Mouse (Mus musculus): Measurements from ENCODE around the gene Abca13.
"Not testable (repeated sequence)": the region's sequence is repeated elsewhere in the genome, so short reads cannot be mapped to it uniquely, and the experiment has no call there.

Abca13 gene

DNA sequence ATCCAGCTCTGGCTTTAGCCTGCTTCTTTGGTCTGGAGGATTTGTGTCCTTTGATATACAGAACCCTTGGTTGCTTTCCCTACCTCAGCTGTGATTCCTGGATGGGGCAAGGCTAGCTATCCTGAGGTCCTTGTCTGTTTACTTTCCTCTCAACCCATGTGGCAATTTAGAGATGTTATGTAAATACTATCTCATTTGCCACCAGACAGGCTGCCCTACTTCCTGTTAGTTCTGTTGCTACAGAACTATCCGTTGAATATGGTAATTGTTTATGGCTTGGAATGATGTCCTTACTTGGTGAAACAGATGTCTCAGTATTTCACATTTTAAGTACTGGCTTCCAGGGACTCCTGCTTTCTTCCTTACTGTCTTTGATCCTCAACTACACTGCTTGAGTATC, 107.9 kb downstream of the Abca13 start:
- no peak for DNase-seq

DNA sequence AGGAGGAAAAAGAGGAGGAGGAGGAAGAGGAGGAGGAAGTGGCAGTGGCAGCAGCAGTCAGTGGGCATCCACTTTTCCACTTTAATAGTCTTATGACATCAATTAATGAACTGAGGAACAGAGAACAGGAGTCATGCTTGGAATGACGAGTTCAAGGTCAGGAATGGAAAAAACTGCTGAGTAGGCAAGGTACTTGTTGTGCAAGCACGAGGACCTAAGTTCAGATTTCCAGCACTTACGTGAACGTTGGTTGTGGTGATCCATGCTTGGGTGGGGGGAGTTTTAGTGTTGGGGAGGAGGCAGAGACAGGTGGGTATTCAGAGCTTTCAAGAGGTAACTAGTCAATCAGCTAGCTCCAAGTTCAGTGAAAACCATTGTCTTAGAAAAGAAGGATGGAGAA, 113.7 kb downstream of the Abca13 start:
- DNase-seq: no peak

DNA sequence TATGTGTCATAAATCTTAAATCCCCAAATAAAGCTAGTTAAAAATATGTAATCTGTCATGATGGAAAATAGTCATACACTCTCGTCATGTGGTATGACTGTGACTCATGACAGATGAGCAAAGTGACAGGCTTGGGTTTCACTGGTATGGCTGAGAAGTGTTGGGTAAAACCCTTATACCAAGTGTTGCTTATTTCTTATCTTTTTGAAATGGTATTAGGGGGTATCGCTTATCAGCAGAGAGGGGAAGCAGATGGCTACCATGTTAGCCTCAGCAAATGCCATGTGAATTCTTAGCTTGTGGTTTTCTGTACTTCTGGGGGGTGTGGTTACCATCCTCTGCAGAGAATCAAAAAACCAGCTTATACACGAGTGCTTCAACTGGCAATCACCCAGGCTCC, 124.8 kb downstream of the Abca13 start:
- DNase-seq: no peak

DNA sequence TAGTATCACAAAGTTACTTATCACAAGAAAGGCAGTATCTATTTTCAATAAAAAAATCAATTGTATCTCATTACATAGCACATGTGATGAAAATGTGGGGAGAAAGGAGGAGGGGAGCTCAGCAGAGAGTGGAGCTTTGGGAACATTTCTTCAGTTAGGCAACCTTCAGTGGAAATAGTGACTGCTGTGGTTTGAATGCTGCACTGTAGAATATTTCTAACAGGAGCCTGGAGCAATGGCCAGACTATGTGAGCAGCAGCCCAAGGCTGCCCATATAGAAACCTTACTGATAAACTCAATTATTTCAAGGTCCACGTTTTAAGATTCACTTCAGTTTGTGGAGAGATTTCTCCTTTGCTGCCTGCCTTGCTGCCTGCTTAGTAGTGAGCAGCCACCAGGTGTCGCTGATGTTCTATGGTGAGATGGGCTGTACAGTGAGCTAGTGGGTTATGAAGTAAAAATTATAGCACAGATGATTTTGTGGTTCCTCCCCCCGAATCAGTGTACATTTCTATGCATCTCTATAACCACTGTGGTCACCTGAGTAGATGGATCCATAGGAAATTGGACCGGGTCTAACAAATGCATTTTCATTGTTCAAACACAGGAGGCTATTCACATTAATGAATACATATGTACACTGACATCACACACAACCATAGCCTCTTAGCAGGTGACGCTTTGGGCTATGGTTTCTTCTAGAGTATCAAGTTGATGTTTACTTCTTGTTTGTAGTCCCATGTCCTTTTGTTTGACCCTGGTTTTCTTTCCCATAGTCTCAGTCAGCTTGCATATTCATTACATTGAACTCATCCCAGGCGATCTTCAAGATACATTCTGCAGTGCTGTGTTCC, 125.6 kb downstream of the Abca13 start:
- peak; percentile 62 to 74 for DNase-seq

DNA sequence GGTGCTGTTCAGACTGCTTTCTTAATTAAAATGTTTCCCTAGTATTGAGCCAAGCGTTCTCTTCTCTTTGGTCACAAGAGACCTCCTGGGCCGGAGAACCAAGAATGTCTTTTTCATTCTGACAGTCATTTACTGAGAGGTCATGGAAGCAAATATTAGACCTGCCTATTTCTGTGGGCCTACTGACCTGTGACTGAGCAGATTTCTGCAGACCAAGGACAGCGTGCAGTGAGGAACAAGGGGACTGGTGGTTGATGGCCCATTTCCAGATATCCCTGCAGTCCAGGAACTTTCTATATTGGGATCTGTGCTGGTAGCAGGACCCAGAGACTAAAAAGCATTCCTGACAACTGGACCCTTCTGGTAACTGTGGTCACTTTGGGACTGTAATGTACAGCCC, 146.4 kb downstream of the Abca13 start:
- no peak for DNase-seq

DNA sequence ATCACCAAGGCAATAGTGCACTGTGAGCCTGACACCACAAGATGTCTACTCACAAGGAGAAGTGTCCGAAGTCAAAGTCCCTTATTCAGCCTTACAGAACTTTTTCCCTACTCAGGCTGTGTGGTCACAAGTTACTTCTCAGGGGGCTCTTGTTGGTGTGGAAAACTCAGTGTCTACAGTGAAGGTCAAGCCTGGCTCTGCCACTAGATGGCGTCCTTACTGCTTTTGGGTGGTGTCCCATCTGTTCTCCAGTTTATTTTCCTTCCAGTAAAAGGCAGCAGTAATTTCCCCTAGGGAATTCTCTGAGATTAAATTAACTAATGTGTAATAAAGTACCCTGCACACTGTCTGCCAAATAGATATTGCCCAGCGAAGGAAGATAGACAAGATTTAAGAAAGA, 156.0 kb downstream of the Abca13 start:
- peak in 1 of 2 experiments; percentile 2 for DNase-seq

DNA sequence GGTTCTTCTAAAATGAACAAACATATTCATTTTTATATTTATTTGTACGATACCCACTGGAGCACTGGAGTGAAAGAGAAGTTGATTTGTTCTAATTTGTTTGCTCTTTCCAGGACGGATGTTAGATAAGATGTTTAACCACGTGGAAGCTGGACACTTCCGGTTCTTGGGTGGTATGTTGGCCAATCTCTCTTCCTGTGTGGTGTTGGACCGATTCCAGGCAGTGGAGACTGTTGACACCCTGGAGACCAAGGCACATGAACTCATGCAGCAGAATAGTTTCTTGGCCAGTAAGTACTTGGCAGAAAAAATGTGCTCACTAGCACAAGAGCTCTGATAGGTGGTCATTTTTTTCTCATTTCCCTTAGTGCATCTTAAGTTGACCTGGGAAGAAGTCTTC, 181.4 kb downstream of the Abca13 start:
- no peak for DNase-seq

DNA sequence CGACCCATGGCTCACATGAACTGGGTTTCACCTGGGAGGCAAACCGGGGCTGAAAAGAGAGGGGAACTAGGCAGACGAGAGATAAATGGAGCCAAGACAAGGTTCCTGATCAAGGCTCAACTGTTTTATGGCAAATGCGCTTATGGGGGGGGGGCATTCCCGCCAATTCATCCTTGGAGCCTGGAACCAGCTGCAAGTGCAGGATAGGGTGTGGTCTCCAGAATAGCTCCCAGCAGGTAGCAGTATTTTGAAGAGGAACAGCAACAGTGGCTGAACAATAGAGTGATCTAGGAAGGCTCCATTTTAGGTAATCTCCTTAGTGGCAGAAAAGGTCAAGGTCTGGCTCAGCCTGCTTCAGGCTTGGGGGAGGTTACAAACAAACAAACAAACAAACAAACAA, 182.7 kb downstream of the Abca13 start:
- DNase-seq: not testable (repeated sequence)

DNA sequence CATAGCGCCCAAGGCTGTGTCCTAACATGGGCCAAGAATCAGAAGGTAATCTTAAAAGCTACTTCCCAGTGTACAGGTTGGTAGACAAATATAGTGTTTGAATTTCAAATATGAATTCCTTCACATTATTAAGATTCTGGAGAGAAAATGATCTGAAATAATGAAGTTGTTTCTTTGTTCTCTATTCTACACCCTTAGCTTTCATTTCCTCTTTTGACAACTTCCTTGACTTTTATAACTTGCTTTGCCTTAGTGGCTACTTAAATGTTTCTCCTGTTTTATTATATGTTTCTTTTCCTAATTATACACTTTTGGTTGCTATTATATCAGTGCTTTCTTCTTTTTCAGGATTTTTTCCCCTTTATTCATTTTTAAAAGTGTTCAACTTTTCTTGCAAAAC, 196.8 kb downstream of the Abca13 start:
- no peak for DNase-seq

DNA sequence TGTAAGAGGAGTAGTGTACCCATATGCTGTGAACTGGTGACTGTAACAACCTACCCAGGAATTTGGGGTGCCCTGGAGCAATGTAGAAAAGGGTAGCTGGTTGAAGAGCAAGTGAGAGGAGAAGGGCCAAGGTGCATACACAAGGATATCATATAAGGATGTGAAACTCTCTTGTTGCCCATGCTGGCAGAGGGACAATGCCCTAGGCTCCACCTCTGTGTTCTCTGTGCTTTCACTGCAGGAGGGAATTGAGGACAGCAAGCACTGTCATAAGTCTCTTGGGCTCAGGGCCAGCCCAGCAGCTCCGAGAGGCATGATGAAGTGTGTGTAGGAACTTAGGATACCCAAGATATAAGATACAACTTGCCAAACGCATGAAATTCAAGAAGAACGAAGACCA, 225.2 kb downstream of the Abca13 start:
- no peak for DNase-seq

DNA sequence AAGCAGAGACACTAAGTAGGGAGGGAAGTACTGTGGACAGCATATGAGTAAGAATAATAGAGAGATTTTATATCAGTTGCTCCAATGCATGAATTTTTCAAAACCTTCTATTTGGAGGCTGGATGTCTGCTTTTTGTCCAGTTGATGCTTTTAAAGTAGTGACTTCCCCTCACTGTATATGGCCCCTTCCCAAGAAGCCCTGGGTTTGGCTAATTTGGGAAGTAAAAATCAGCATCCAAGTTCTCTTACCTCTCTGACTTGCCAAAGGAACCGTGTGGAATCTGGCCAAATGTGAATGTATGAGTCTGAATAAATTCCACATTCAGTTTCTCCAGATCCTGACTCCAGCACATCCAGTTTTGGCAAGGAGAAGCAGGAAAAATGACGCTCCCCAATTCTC, 228.5 kb downstream of the Abca13 start:
- DNase-seq: no peak

DNA sequence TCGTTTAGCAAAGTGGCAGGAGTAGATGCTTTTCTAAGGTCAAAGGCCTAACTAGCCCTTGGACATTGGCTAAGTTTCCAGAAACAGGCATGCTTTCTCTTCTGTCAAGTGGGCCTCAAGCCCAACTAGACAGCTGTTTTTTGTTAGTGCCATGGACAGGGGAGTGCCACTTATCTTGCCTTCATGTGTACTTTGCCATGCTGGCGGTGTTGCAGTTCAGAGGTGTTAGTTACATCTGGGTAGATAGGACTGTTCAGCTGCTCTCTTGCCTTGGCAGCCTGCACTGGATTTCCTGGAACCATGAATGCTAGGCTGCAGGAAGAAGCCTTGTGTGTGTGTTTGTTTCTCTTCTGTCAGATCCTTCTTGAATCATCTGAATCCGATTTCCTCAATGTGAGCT, 235.7 kb downstream of the Abca13 start:
- DNase-seq: no peak

DNA sequence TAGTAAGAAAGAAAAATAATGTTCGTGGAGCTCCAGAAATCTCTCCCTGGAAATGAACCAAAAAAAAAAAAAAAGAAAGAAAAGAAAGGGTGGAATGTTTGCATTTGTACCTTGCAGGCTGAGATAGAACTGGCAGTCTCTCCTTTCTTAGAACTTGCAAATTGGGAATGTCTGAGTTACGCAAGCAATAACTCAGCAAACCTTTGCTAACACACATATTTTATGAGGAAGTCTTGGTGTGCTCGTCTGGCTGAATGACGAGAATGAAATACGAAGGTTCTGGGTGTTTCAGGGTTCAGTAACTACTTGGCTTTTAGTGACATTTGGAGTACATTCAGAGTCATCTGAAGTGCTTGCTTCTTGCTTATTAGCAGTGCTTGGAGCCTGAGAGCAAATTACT, 241.1 kb downstream of the Abca13 start:
- DNase-seq: no peak

DNA sequence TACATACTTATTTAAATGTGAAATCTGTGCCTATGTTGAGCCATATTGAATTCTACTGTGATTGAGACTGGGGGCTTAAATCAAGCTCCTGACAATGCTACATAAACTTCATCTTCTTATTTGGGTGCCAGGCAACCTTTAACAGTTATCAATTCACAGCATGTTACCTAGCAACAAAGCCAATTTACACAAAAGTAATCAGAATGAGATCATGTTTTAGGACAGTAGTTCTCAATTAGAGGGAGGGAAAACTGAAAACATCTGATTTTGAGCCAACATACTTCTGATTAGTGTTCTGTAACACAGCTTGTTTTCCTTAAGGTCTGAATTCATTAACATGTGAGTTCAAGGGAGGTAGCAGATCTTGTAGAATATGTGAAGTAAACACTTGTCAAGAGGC, 244.9 kb downstream of the Abca13 start:
- no peak for DNase-seq

DNA sequence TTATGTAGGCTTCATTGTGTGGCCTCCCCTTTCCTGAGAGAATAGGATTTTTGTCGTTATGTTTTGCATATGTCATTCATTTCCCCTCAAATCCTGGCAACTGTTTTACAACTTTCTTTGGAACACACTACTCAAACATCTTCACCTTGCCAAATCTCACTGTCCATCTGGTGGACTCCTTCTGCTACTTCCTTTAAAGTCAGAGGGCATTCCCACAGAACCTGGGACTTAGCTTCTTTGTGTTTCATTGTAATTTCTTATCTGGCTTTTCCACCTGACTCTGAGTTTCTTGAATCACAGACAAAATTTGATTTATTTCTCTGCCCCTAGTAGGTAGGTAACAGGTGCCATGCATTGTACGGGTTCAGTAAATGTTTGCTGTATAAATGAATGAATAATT, 248.0 kb downstream of the Abca13 start:
- DNase-seq: no peak

DNA sequence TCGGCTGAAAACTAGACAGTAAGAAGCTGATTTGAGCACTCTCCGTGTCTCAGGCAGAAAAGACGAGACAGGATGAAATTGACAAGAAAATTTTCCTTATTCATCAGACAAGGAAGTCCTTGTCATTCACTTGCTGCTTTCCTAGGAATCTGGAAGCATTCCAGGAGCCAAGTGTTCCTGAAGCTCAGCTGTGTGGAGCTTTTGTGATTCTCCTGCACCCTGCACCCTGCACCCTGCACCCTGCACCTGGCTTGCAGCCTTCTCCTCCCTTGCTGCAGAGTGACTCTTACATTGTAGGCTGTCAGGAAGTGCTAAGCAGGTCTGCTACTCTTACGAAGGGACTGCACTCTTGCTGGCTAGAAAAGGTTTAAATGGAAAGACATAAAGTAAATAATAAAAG, 249.4 kb downstream of the Abca13 start:
- DNase-seq: no peak

DNA sequence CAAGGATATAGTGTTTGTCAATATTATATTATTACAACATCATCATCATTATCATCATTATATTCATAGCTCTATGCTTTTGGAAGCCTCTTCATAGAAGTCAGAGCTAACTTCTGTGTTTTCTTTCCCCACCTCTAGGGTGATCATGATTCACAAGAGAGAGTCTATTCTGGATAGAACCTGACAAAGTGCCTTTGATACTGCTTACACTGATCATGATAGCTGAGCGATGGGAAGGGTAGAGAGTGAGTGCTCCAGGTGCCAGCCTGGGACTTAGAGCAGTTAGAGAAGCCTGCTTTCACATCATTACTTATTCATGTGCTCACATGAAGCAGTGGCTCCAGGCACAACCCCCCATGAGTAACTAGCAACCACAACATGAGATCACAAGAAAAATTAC, 280.7 kb downstream of the Abca13 start:
- DNase-seq: no peak

DNA sequence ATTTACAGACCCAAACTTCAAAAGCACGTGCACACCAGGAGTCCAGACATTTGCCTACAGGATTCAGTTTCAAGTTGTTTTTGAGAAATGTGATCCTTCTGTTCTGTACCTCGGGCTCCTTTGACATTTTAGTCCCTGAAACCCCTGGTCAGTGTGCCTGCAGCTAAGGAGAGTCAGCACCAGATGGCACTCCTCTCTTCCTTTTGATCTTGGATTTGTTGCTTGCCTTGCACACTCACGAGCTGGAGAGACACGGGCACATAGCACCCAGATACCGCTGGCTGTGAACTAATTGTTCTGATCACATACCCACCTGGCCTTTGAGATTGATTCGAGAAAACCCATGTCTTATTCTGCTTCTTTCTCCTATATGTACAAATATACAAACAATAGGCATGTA, 289.8 kb downstream of the Abca13 start:
- peak in 1 of 2 experiments; percentile 12 for DNase-seq

DNA sequence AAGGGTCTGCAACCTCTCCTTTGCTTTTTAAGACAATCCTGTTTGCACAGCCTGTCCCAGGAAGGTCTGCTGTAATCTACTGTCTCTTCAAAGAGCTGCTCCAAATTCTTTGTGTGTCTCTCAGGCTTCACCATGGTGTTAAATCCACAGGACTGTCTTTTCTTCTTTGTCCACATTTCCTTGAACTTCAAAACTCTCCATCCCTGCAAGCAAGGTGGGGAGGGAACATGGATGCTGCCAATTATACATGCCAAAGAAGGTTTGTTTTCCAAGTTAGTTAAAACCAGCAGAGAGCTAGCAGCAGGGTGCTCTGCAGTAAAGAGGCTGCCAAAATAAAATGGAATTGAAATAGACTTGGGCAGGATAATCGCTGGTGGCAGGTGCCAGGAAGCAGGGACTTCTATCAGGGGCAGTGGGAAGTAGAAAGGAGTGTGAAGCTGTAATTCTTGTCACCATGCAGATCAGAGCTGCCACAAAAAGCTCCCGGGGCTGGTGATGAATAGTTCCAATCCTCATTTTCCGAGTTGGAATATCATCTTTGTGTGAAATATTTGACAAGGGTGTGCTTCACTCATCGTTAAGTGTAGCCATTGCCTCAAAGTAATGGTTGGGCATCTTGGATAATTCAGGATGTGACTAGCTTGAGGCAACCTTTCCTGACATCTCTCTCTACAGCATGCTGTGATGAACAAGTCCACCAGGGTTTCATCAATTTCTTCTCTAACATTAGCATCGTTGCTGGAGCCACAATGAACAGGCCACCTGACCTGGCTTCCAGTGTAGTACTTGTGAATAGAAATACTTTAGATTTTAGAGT, 308.8 kb downstream of the Abca13 start:
- peak; percentile 19 to 29 for DNase-seq

DNA sequence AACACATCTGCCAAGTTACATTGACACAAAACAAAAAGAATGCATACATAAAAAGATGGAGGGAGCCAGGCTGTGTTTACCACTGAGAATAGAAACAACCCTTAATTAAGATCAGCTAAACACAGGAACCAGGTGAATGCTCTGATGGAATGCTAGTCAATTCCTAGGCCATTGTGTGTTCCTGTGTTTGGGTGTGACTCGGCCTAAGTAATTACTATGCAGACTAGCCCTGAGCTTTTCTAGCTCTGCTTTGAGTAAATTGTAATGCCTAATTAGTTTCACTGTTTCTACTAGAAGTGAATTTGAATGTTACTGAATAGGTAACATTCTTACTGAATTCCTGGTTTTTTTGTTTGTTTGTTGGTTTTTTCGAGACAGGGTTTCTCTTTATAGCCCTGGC, 323.2 kb downstream of the Abca13 start:
- not testable (repeated sequence) for DNase-seq

DNA sequence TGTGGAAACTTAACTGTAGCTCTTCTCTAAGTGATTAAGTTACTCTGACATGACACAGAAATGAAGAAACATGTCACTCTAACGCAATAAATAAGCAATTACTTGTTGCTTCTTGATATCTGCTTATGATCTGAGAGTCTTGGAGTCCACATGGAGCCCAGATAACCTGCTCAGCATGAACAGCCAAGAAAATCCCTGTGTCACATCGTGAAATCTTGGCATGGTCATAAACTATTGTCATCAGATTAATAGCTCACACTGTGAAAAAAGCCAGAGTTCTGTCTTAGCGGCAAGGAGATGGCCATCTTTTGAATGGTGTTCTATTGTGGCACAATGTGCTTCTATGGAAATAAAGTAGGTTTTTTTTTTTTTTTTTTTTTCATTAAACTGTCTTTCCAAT, 336.8 kb downstream of the Abca13 start:
- DNase-seq: no peak

DNA sequence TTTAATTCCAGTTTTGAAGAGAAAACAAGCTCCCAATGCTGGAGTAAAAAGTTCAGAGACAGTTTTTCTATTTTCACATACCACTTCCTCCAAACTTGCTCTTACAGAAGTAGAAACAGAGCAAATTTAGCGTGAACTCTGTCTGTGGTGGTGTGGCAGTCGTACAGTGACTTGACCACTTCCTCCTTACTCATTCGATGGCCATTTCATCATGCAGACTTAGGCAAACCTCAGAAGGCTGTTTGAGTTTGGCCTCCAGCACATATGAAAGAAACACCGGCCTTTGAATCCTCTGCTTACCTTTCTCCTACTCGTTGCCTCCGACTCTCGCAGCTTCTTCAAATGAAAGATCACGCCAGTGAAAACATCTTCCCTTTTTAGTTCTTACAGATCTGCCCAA, 340.0 kb downstream of the Abca13 start:
- no peak for DNase-seq

DNA sequence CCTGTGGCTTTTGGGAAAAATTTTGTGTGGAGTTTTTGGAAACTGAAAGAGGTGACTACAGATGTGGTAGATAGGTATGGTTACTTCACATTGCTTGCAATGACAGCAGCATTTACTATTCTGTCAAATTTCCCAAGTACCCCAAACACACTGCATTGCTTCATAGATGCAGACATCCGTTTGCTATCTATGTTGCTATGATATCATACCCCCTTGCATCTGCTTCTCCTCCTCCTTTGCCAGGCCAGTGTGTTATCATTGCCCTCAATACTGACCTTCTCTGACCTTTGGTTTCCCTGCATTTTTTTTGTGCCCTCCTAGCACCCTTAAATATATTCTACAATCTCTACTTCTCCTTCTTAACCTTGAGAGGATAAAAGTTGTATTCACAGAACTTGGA, 341.4 kb downstream of the Abca13 start:
- DNase-seq: no peak

DNA sequence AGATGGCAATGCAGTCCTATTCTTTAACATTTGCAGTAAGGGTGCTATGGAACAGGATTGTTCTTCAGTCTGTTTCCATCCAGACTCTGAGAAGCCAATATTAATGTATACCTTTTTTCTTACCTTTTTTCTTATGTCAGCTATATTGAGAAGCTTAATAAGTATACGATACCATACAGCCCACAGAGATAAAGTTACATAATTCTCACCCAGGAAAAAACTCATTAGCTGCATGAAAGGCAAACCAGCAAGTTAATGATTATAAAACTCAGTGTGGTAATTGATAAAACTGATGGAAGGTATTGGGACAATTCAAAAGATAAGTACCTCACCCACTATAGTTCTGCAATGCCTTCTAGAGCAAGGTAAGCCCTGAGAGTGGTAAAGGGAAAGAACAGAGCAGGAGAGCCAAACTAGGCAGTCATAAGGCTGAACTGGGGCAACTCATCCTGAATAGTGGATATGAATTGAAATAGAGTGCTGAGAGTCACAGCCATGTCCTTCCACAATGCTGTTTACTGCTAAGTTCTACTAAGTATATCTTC, 342.0 kb downstream of the Abca13 start:
- no peak for DNase-seq
